Mouse (Mus musculus) midbrain, embryonic 15.5 days (tissue): ENCODE results near the gene Ly86. TPM values are rescaled to one million over a fixed set of nuclear protein-coding genes. Genes with fewer than 3 reads are reported as not detected.

ENCODE experiments used
- ATAC-seq: fragments of 200-750 bp; cut with Nextera tagmentation; replicated peaks from 2 replicates; pipeline ENCODE4 v1.8.0; 2017; ENCODE audit warnings: moderate TSS enrichment
- H3K27ac ChIP-seq: fragments of 300-500 bp; sonication (generic); 2 replicates; pipeline ENCODE4 v1.5.1; 2015; ENCODE audit warnings: mild to moderate bottlenecking, inconsistent platforms
- H3K27me3 ChIP-seq: fragments of 300-500 bp; sonication (generic); replicated peaks from 2 replicates; pipeline ENCODE4 v1.6.1; 2015; ENCODE audit warnings: inconsistent platforms
- H3K36me3 ChIP-seq: fragments of 300-500 bp; sonication (generic); replicated peaks from 2 replicates; pipeline ENCODE4 v1.6.1; 2015; ENCODE audit warnings: inconsistent platforms
- H3K4me1 ChIP-seq: fragments of 300-500 bp; sonication (generic); 2 replicates; pipeline ENCODE4 v1.6.1; 2015; ENCODE audit warnings: inconsistent platforms
- H3K4me2 ChIP-seq: fragments of 300-500 bp; sonication (generic); 2 replicates; pipeline ENCODE4 v1.6.1; 2015; ENCODE audit warnings: inconsistent platforms, mild to moderate bottlenecking, moderate library complexity
- H3K4me3 ChIP-seq: fragments of 300-500 bp; sonication (generic); 2 replicates; pipeline ENCODE4 v1.5.1; 2015; ENCODE audit warnings: mild to moderate bottlenecking, inconsistent platforms
- H3K9ac ChIP-seq: fragments of 300-500 bp; sonication (generic); 2 replicates; pipeline ENCODE4 v1.6.1; 2015; ENCODE audit warnings: mild to moderate bottlenecking, inconsistent platforms
- H3K9me3 ChIP-seq: fragments of 300-500 bp; sonication (generic); 2 replicates; pipeline ENCODE4 v1.6.1; 2016; ENCODE audit warnings: inconsistent platforms
- WGBS: fragments of 180-500 bp; shearing (Covaris S2); methylation state at CpG from one replicate; pipeline ENCODE4 v1.1.7; 2015; ENCODE audit warnings: mixed read lengths; 5-methylcytosine and 5-hydroxymethylcytosine counted together
- polyA plus RNA-seq: library from polyadenylated mRNA; unstranded; fragments of >200 nt; fragmentation: Nextera tagmentation; extraction: Ambion mirVana; gene quantifications from 2 replicates; pipeline ENCODE4 v1.2.1, GENCODE M21; 2015

Ly86 gene
- polyA plus RNA-seq, 1 experiment from 2014 or later, result 6.8 TPM

DNA sequence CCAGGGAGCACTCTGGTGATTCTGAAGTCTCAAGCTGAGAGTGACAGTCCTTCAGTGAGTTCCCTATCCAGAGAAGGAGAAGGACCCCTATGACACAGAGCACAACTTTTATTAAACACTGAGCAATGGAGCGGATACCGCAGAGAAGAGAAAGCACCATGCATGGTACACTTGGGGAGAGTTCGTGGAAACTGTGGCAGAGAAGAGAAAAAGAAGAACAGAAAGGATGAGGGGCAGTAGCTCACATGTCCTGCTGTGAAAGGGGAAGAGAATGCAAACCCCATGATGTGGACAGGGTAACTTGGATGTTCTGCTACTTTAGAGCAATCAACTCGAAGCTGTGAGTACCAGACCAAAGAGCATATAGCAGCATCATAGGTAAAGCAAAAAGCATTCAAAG, 14.0 kb upstream of the Ly86 start:
- Histone ChIP-seq H3K9me3 (no peaks in the 10 kb centered on the region), H3K4me2 (no peak overlapping the region), H3K27me3 (no peaks in the 10 kb centered on the region), H3K4me1 (no peaks in the 10 kb centered on the region), H3K9ac (no peak overlapping the region), H3K4me3 (no peak overlapping the region), H3K27ac (no peak overlapping the region), H3K36me3 (no peaks in the 10 kb centered on the region)
- WGBS, result 88% methylated on average over 4 of the region's 4 CpGs
- no peak for ATAC-seq

DNA sequence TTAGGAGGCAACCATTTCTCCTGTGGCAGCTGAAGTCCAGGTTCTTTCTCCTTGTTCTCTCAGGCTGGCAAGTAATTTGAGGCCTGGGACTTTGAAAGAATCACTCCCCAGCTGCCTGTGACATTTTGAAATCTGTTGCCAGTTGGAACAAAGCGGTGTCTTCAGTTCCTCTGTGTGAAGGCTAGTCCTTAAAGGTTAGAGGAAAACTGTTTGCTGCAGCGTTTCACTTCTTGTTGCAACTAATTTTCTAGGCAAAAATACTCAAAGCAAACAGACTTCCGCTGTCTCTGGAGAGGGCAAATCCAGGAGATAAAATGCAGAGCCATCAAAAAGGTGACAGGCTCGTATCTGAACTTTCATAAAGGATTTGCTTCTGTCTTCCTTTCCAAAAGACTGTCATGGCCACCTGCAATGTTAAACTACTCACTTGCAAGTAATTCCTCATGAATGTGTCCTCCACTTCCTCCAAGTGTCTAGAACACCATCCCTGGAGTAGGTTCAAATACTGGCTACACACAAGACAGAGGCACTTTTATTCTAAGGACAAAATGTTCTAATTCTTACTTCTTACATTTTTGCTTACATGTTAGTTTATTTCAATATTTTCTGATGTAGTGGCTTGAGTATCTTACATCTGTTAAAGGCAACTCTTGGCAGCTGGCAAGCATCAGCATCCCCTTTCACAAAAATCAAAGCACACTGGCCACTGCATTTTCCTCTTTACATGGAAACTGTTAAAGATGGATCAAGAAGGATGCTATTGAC, 12.0 kb upstream of the Ly86 start:
- no peak overlapping the region for H3K4me3 ChIP-seq

DNA sequence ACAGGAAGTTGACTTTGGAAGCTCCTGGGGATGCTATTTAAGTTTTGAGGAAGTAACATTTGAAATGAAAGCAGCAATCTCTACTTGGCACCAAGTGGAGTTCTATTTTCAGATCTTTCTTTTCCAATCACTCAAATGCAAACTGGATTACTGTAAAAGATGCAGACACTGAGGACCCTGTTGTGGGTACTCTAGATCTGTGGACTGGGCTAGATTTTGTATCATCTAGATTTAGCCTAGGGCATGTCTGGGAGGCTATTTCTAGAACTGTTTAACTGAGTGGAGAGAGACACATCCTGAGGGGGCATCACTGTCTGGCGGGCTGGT, 11.5 kb upstream of the Ly86 start:
- Histone ChIP-seq H3K9me3 (no peaks in the 10 kb centered on the region), H3K36me3 (no peaks in the 10 kb centered on the region), H3K4me1 (no peaks in the 10 kb centered on the region), H3K9ac (no peak overlapping the region), H3K4me2 (no peak overlapping the region), H3K27ac (no peak overlapping the region), H3K4me3 (no peak overlapping the region), H3K27me3 (no peaks in the 10 kb centered on the region)
- 86% methylated on average over 1 of the region's 1 CpGs for WGBS
- ATAC-seq, result no peak

More for the DNA sequence above, 12.0 kb upstream of the Ly86 start:
- Histone ChIP-seq H3K27ac (no peak overlapping the region), H3K9ac (no peak overlapping the region), H3K9me3 (no peaks in the 10 kb centered on the region), H3K4me2 (no peak overlapping the region), H3K4me1 (no peaks in the 10 kb centered on the region), H3K36me3 (no peaks in the 10 kb centered on the region), H3K27me3 (no peaks in the 10 kb centered on the region)
- no peak for ATAC-seq
- WGBS, result 82% methylated on average over 4 of the region's 4 CpGs

DNA sequence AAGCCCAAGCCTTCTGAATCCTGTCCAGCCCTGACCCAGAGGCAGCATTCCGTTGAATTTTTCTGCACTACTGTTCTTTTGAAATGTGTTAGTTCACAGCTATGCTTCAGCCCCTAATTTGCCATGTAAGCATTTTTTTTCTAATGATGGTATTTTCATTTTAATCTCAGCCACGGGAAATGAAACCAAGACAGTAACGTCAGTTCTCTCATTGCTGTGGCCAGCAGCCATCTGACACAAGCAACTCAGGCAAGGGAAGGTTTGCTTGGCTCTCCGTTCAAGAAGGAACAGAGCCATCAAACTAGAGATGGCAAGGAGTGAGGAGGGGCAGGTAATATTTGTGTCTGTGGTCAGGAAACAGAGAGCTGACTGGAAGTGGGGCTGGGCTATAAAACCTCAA, 7.7 kb upstream of the Ly86 start:
- H3K27ac ChIP-seq, result no peak overlapping the region
- no peaks in the 10 kb centered on the region for H3K4me1 ChIP-seq
- WGBS, result 81% methylated on average over 4 of the region's 4 CpGs
- H3K9me3 ChIP-seq, result no peaks in the 10 kb centered on the region
- H3K36me3 ChIP-seq, result no peaks in the 10 kb centered on the region
- no peak overlapping the region for H3K4me3 ChIP-seq
- H3K27me3 ChIP-seq, result no peaks in the 10 kb centered on the region
- H3K9ac ChIP-seq, result no peak overlapping the region
- ATAC-seq, result no peak
- H3K4me2 ChIP-seq, result no peak overlapping the region

DNA sequence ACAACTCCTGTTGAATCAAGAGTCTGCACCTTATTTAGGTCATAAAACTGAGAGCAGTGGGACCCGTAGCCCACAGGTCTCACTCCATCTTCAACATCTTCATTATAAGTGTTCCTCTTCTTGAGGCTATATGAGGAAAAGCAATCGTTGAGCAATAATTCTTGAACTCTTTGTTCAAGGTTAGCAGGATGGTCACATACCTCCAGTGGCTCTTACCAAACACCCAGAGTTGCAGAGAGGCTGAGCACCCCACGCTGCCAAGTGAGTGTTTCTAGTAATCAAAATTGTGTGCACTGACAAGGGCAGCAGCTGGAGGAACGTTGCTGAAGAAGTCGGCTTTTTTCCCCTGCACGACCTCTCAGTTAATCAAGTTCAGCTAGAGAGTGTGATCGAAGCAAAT, 7.1 kb upstream of the Ly86 start:
- Histone ChIP-seq H3K4me1 (no peaks in the 10 kb centered on the region), H3K27me3 (no peaks in the 10 kb centered on the region), H3K9ac (no peak overlapping the region), H3K27ac (no peak overlapping the region), H3K4me2 (no peak overlapping the region), H3K9me3 (no peaks in the 10 kb centered on the region), H3K36me3 (no peaks in the 10 kb centered on the region), H3K4me3 (no peak overlapping the region)
- ATAC-seq, result no peak
- 79% methylated on average over 7 of the region's 7 CpGs for WGBS

DNA sequence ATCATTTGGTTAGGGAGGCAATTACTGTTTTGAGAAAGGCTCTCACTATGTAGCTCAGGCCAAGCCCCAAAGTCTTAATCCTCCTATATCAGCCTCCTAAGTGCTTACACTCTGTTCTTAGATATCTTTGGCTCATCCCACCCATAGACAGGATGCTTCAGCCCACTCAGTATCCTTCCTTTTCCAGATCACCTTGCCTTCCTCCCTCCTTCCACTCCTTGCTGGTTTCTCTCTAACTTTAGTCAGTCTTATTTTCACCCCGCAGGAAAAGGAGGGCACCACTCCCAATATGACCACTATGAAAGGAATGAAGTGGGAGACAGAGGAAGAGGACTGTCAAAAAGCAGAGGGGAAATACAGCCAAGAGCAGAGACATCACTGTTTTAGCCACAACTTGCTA, 2.2 kb upstream of the Ly86 start:
- Histone ChIP-seq H3K4me2 (no peak overlapping the region), H3K4me3 (no peak overlapping the region), H3K9me3 (no peaks in the 10 kb centered on the region), H3K27ac (no peak overlapping the region), H3K36me3 (no peaks in the 10 kb centered on the region), H3K4me1 (no peaks in the 10 kb centered on the region), H3K9ac (no peak overlapping the region), H3K27me3 (no peaks in the 10 kb centered on the region)
- WGBS, result 100% methylated on average over 1 of the region's 1 CpGs
- no peak for ATAC-seq

DNA sequence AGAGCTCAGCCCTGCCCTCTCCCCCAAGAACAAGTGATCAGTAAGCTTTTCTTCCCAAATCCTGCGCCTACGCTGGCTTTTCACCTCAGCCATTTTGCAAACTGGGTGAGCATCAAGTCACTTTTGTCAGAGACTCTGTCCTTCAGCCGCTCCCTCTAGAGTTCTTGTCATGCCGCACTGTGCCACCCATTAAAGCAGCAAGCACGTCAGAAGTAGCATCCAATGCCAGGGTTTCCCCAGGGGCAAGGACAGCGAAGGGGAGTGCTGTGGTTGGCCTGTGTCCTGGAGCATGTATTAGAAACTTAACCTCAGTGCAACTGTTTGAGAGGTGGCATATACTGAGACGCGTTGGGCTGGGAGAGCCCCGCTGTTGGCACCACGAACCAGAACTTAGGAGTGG, 815 bp downstream of the Ly86 start:
- H3K27me3 ChIP-seq, result no peaks in the 10 kb centered on the region
- no peak overlapping the region for H3K4me2 ChIP-seq
- H3K4me3 ChIP-seq, result no peak overlapping the region
- no peak overlapping the region for H3K9ac ChIP-seq
- no peak for ATAC-seq
- no peaks in the 10 kb centered on the region for H3K9me3 ChIP-seq
- 92% methylated on average over 10 of the region's 10 CpGs for WGBS
- H3K36me3 ChIP-seq, result no peaks in the 10 kb centered on the region
- no peak overlapping the region for H3K27ac ChIP-seq
- H3K4me1 ChIP-seq, result no peaks in the 10 kb centered on the region

DNA sequence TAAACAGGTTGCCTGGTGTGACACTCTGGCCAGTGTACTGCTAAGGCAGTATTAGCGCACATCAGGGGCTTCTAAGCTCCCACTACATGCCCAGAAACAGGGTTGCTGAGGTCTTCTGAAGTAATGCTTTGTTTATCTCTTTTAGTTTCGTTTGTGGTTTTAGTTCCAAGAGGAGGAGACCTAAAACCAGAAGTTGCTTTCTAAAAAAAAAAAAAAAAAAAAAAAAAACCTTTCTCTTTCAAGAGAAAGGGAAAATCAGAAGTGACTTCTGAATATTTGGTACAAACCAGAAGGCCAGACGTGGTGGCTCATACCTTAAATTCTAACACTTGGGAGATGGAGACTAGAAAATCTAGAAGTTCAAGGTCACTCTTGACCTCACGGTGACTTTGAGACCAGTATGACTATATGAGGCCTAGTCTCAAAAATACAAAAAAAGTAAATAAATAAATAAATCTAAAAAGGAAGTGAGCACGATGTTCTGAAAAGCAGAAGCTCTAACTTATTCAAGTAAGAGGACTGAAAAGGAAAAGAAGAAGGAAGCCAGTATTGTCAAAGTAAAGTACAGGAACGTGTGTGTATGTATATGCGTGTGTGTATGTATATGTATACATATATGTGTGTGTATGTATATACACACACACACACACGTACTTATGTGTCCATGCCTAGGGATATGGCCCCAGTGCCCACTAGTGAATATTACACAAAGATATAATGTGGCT, 3.0 kb downstream of the Ly86 start:
- no peak overlapping the region for H3K4me2 ChIP-seq
- no peak for ATAC-seq
- whole genome bisulfite sequencing, result 87% methylated on average over 8 of the region's 8 CpGs
- H3K4me1 ChIP-seq, result no peaks in the 10 kb centered on the region
- H3K9me3 ChIP-seq, result no peaks in the 10 kb centered on the region
- H3K4me3 ChIP-seq, result no peak overlapping the region
- no peaks in the 10 kb centered on the region for H3K27me3 ChIP-seq
- H3K9ac ChIP-seq, result no peak overlapping the region
- no peaks in the 10 kb centered on the region for H3K36me3 ChIP-seq
- H3K27ac ChIP-seq, result no peak overlapping the region

DNA sequence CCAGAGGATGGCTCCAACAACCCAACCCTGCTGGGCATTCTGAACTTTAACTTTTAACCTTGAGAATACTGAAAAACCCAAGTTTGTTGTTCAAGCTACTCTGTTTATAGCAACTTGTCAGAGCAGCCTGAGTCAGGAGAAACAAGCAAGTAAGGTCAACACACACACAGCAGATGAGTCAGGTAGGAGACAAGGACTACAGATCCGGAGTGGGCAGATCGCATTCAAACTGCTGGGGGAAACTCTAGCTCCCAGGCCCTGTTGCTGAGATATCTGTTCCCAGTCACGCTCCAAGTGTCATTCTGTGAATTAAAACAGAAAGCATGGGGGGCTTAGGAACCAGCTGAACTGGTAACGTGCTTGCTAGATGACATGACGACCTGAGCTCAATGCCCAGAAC, 4.0 kb downstream of the Ly86 start:
- 76% methylated on average over 5 of the region's 5 CpGs for WGBS
- no peak overlapping the region for H3K4me3 ChIP-seq
- no peaks in the 10 kb centered on the region for H3K4me1 ChIP-seq
- ATAC-seq, result no peak
- no peaks in the 10 kb centered on the region for H3K36me3 ChIP-seq
- no peaks in the 10 kb centered on the region for H3K27me3 ChIP-seq
- no peak overlapping the region for H3K27ac ChIP-seq
- H3K9ac ChIP-seq, result no peak overlapping the region
- H3K9me3 ChIP-seq, result no peaks in the 10 kb centered on the region
- H3K4me2 ChIP-seq, result no peak overlapping the region

DNA sequence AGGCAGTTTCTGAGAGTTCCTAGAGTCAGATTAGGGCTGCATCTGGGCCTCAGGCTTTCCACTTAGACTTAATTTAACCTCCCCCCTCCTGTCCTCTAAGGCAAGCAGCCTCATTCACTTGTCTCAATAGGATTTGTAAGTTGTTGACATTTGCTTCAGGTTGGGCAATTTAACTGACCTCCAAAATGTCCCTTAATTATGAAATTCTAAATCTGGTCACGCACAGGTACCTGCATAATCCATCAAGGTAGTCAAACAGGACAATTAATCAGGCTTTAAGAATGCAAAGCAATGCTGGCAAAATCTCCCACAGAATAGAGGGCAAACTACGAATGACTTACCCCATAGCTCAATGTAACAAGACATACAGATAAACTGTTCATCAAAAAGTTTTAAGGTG, 8.0 kb downstream of the Ly86 start:
- 68% methylated on average over 2 of the region's 2 CpGs for WGBS
- Histone ChIP-seq H3K4me2 (no peak overlapping the region), H3K9ac (no peak overlapping the region), H3K4me1 (no peaks in the 10 kb centered on the region), H3K9me3 (no peaks in the 10 kb centered on the region), H3K36me3 (no peaks in the 10 kb centered on the region), H3K27me3 (no peaks in the 10 kb centered on the region), H3K27ac (no peak overlapping the region), H3K4me3 (no peak overlapping the region)
- ATAC-seq, result no peak

DNA sequence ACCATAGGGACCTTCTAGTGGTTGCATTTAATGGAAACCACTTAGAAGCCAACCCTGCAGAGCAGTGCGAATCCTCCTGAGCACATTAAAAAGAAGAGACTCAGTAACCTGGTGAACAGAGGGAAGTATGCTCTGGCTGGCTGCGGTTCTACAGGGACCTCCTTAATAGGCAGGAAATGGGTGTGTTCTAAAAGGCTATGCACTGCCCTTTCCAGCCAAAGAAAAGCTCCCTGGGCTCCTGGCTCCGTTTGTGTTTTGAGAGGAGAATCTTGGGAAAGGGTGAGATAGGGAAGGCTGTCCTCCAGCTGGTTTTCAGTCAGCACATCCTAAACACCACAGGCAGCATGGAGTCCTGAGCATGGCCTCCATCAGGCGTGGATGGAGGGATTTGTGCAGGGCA, 8.9 kb downstream of the Ly86 start:
- no peak overlapping the region for H3K9ac ChIP-seq
- WGBS, result 69% methylated on average over 4 of the region's 4 CpGs
- no peaks in the 10 kb centered on the region for H3K27me3 ChIP-seq
- no peak overlapping the region for H3K4me3 ChIP-seq
- H3K27ac ChIP-seq, result no peak overlapping the region
- no peak overlapping the region for H3K4me2 ChIP-seq
- no peaks in the 10 kb centered on the region for H3K4me1 ChIP-seq
- no peaks in the 10 kb centered on the region for H3K36me3 ChIP-seq
- ATAC-seq, result no peak
- H3K9me3 ChIP-seq, result no peaks in the 10 kb centered on the region

DNA sequence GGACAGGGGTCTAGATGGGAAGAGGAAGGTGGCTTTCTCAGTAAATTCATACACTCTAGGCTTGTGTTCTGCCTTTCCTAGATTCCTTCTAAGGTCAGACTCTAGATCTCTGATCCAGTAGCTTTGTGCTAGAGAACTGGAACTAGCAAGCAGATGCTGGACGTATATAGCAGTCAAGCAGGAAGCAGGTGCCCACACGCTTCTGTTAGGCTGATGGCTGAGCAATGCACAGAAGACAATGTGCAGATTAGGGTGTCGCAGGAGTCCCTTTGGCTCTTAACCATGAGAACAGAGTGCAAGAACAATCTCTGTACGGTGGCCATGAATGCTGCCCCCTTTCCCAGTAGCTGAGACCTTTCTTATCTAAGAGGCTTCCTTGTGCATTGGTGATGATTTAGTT, 9.4 kb downstream of the Ly86 start:
- no peaks in the 10 kb centered on the region for H3K36me3 ChIP-seq
- H3K4me1 ChIP-seq, result no peaks in the 10 kb centered on the region
- no peak overlapping the region for H3K4me3 ChIP-seq
- 90% methylated on average over 4 of the region's 4 CpGs for WGBS
- no peaks in the 10 kb centered on the region for H3K9me3 ChIP-seq
- no peak for ATAC-seq
- no peak overlapping the region for H3K9ac ChIP-seq
- H3K27me3 ChIP-seq, result no peaks in the 10 kb centered on the region
- H3K27ac ChIP-seq, result no peak overlapping the region
- H3K4me2 ChIP-seq, result no peak overlapping the region

DNA sequence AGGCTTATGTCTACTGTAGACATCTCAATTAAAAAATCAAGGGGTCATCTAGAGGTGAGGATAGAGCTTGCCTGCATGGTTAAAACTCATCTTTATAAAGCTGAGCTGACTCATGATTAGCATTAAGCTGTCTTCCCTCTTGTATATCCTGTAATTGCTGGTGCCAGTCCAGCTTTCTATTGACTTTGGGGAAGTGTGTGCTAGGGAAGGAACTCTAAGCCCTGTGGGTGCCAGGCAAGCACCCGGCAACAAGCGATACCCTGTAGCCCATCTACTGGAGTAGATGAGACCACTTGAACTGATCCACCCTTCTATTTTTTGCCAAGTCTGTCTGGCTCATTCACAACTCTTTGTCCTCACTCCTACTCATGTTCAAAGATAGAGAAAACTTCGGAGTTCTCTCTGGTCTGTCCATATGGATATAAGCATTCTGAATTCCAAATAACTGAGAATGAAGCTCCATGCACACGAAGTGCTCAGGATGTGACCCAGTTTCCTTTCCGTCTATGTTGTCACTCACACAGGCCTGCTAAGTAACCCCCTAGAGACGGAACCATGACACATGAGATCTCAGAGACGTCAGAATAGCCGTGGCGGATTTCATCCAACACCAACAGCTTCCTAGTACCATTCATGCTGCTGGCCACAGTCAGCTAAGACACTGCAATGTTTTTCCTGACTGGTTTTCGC, 10.8 kb downstream of the Ly86 start:
- Histone ChIP-seq H3K27me3 (no peaks in the 10 kb centered on the region), H3K4me1 (no peaks in the 10 kb centered on the region), H3K4me2 (no peak overlapping the region), H3K4me3 (no peak overlapping the region), H3K9me3 (no peaks in the 10 kb centered on the region), H3K27ac (no peak overlapping the region), H3K9ac (no peak overlapping the region), H3K36me3 (no peaks in the 10 kb centered on the region)
- WGBS, result 91% methylated on average over 10 of the region's 10 CpGs
- ATAC-seq, result no peak
